Mouse (Mus musculus) lung, adult 2 months (tissue): Measurements from ENCODE around the gene Fam120a. TPM values are rescaled to one million over a fixed set of nuclear protein-coding genes. Genes with fewer than 3 reads are reported as not detected.

Experiments
- DNase-seq: peaks from one replicate; pipeline ENCODE4 v3.0.0; 2022
- H3K4me1 ChIP-seq: fragments of 200-500 bp; 2 replicates; pipeline ENCODE4 v1.6.1; 2011; ENCODE audit warnings: low read length; ENCODE audit not compliant: control insufficient read depth, insufficient read depth
- H3K4me3 ChIP-seq: fragments of 200-500 bp; replicated peaks from 2 replicates; pipeline ENCODE3; 2011; ENCODE audit warnings: low read depth, mild to moderate bottlenecking, control low read depth, low read length; ENCODE audit errors: extremely low read depth
- CTCF ChIP-seq: fragments of 200-500 bp; IDR thresholded peaks from 2 replicates; pipeline ENCODE4 v1.5.1; 2011; ENCODE audit warnings: mild to moderate bottlenecking, low read length, control low read depth; ENCODE audit not compliant: insufficient read depth
- POLR2A ChIP-seq: fragments of 200-500 bp; IDR thresholded peaks from 2 replicates; pipeline ENCODE4 v1.6.1; 2011; ENCODE audit warnings: low read depth, mild to moderate bottlenecking, control low read depth, low read length, borderline replicate concordance; ENCODE audit errors: extremely low read depth
- WGBS: fragments of 180-500 bp; shearing (Covaris S2); methylation state at CpG from one replicate; pipeline ENCODE4 v1.1.7; 2018; 5-methylcytosine and 5-hydroxymethylcytosine counted together
- polyA plus RNA-seq: library from polyadenylated mRNA; depleted of rRNA; stranded (reverse); fragments of >200 nt; gene quantifications from 2 replicates; pipeline ENCODE4 v1.2.3, GENCODE M21; 2012; rRNA removed

The Fam120a gene
- 58.5 and 64.0 TPM in 2 replicates for polyA plus RNA-seq

- Histone ChIP-seq H3K4me1 (peaks cover 5% of the 10 kb centered on the region), H3K4me3 (peak within 1 kb of the TSS; percentile 79)
- TF ChIP-seq POLR2A (peak; percentile 35; the same call in 1 of the 2 replicates), CTCF (no peak)
- under 1% methylated on average over 99 of the region's 116 CpGs for WGBS
- DNase-seq, result peak; percentile 84
Observed at GRCm38 (mm10) chr13:48967956-48968749, at the start of gene Fam120a. Fam120a (minus strand) TSS chr13:48968017.

GRCm38 (mm10) chr13:49017375-49017774, 49.6 kb upstream of the Fam120a start:
- no peak for DNase-seq
- no peak overlapping the region for H3K4me3 ChIP-seq
- peaks cover 5% of the 10 kb centered on the region; the same call in 1 of the 2 replicates for H3K4me1 ChIP-seq
- WGBS, result 97% methylated on average over 1 of the region's 1 CpGs
- no peak for TF ChIP-seq POLR2A
- TF ChIP-seq CTCF, result no peak

GRCm38 (mm10) chr13:49016311-49016761, 48.5 kb upstream of the Fam120a start:
- Histone ChIP-seq H3K4me1 (peaks cover 5% of the 10 kb centered on the region; the same call in 1 of the 2 replicates), H3K4me3 (no peak overlapping the region)
- 9% methylated on average over 16 of the region's 16 CpGs for WGBS
- peak; percentile 22 for DNase-seq
- no peak for TF ChIP-seq POLR2A
- no peak for TF ChIP-seq CTCF

- 12% methylated on average over 30 of the region's 30 CpGs for WGBS
Observed at GRCm38 (mm10) chr13:49015366-49016306, 47.8 kb upstream of the Fam120a start.

GRCm38 (mm10) chr13:49013206-49013794, 45.5 kb upstream of the Fam120a start:
- no peak overlapping the region for H3K4me3 ChIP-seq
- 59% methylated on average over 5 of the region's 5 CpGs for WGBS
- DNase-seq, result no peak
- peaks cover 5% of the 10 kb centered on the region; the same call in 1 of the 2 replicates for H3K4me1 ChIP-seq
- no peak for TF ChIP-seq POLR2A
- no peak for TF ChIP-seq CTCF

More at GRCm38 (mm10) chr13:49015366-49016306, 47.8 kb upstream of the Fam120a start:
- peak overlapping the region; percentile 8 for H3K4me3 ChIP-seq
- TF ChIP-seq POLR2A (no peak), CTCF (no peak)
- DNase-seq, result no peak
- peaks cover 5% of the 10 kb centered on the region; the same call in 1 of the 2 replicates for H3K4me1 ChIP-seq

- TF ChIP-seq CTCF (no peak), POLR2A (no peak)
- WGBS, result 55% methylated on average over 3 of the region's 3 CpGs
- DNase-seq, result no peak
Observed at GRCm38 (mm10) chr13:49001691-49002090, 33.9 kb upstream of the Fam120a start.

GRCm38 (mm10) chr13:48998591-48998990, 30.8 kb upstream of the Fam120a start:
- 7% methylated on average over 6 of the region's 6 CpGs for WGBS

More at GRCm38 (mm10) chr13:49001691-49002090, 33.9 kb upstream of the Fam120a start:
- no peaks in the 10 kb centered on the region for H3K4me1 ChIP-seq
- H3K4me3 ChIP-seq, result no peak overlapping the region

GRCm38 (mm10) chr13:48996731-48997130, 28.9 kb upstream of the Fam120a start:
- 85% methylated on average over 4 of the region's 4 CpGs for WGBS
- no peaks in the 10 kb centered on the region for H3K4me1 ChIP-seq

More at GRCm38 (mm10) chr13:48998591-48998990, 30.8 kb upstream of the Fam120a start:
- peak; percentile 41 for DNase-seq
- TF ChIP-seq CTCF, result peak; percentile 28; the same call in 1 of the 2 replicates
- no peak for TF ChIP-seq POLR2A
- Histone ChIP-seq H3K4me3 (no peak overlapping the region), H3K4me1 (no peaks in the 10 kb centered on the region)

More at GRCm38 (mm10) chr13:48996731-48997130, 28.9 kb upstream of the Fam120a start:
- TF ChIP-seq CTCF, result no peak
- no peak for TF ChIP-seq POLR2A
- H3K4me3 ChIP-seq, result no peak overlapping the region
- DNase-seq, result no peak
